Mouse (Mus musculus) cerebellum, adult 2 months (tissue): Measurements from ENCODE around the gene Hist1h2bc. TPM values are rescaled to one million over a fixed set of nuclear protein-coding genes. Genes with fewer than 3 reads are reported as not detected.
"Not testable (repeated sequence)": the region's sequence is repeated elsewhere in the genome, so short reads cannot be mapped to it uniquely, and the experiment has no call there.

Experiments
- DNase-seq, 2 experiments: peaks; one replicate each; pipeline ENCODE4 v3.0.0; 2021
- H3K27ac ChIP-seq: fragments of 200-500 bp; 2 replicates; pipeline ENCODE4 v1.5.1; 2012; ENCODE audit warnings: low read length, control low read depth, inconsistent platforms; ENCODE audit not compliant: insufficient read depth
- H3K27me3 ChIP-seq: fragments of 200-500 bp; 2 replicates; pipeline ENCODE4 v1.6.1; 2012; ENCODE audit warnings: inconsistent platforms, mild to moderate bottlenecking, low read length, moderate library complexity; ENCODE audit not compliant: control insufficient read depth, insufficient read depth
- H3K4me1 ChIP-seq: fragments of 200-500 bp; 2 replicates; pipeline ENCODE4 v1.6.1; 2011; ENCODE audit warnings: low read length; ENCODE audit not compliant: control insufficient read depth, insufficient read depth
- H3K4me3 ChIP-seq: fragments of 200-500 bp; replicated peaks from 2 replicates; pipeline ENCODE3; 2011; ENCODE audit warnings: mild to moderate bottlenecking, low read depth, low read length, control low read depth; ENCODE audit not compliant: insufficient read depth
- CTCF ChIP-seq: fragments of 200-500 bp; IDR thresholded peaks from 2 replicates; pipeline ENCODE4 v1.5.1; 2011; ENCODE audit warnings: low read depth, mild to moderate bottlenecking, control low read depth, low read length, moderate library complexity, borderline replicate concordance; ENCODE audit not compliant: insufficient read depth
- POLR2A ChIP-seq: fragments of 200-500 bp; IDR thresholded peaks from 2 replicates; pipeline ENCODE4 v1.6.1; 2011; ENCODE audit warnings: low read length, control low read depth, borderline replicate concordance; ENCODE audit not compliant: insufficient read depth
- WGBS: fragments of 180-500 bp; shearing (Covaris S2); methylation state at CpG from one replicate; pipeline ENCODE4 v1.1.7; 2018; 5-methylcytosine and 5-hydroxymethylcytosine counted together
- polyA plus RNA-seq: library from polyadenylated mRNA; depleted of rRNA; stranded (reverse); fragments of >200 nt; gene quantifications from 2 replicates; pipeline ENCODE4 v1.2.3, GENCODE M21; 2012; rRNA removed

Hist1h2bc gene
- polyA plus RNA-seq: 109 and 119 TPM in 2 replicates

- under 1% methylated on average over 24 of the region's 32 CpGs for WGBS
- DNase-seq: peak; percentile 83 to 94
- 0 out of 2 replicates have a peak within 1 kb of the TSS, but pooled peaks have one; percentile 19 for H3K27ac ChIP-seq
- TF ChIP-seq CTCF (no peak), POLR2A (no peak)
- peaks cover 5% of the 10 kb centered on the region; the same call in 1 of the 2 replicates for H3K4me1 ChIP-seq
- H3K4me3 ChIP-seq: peak within 1 kb of the TSS; percentile 54
- no peaks in the 10 kb centered on the region for H3K27me3 ChIP-seq
Measured at GRCm38 (mm10) chr13:23683755-23684281, at the start of gene Hist1h2bc, which contains the start of gene Hist1h2ac. TSS of gene Hist1h2bc (plus strand) at chr13:23684199. TSS of gene Hist1h2ac (minus strand) at chr13:23683948.

GRCm38 (mm10) chr13:23659636-23660366, 24.2 kb upstream of the Hist1h2bc start:
- H3K4me1 ChIP-seq: no peaks in the 10 kb centered on the region
- H3K27ac ChIP-seq: no peak overlapping the region
- TF ChIP-seq CTCF: no peak
- TF ChIP-seq POLR2A: no peak
- DNase-seq: no peak
- H3K27me3 ChIP-seq: no peaks in the 10 kb centered on the region; the same call in 1 of the 2 replicates
- H3K4me3 ChIP-seq: no peak overlapping the region
- WGBS: 69% methylated on average over 6 of the region's 6 CpGs

GRCm38 (mm10) chr13:23662536-23662935, 21.5 kb upstream of the Hist1h2bc start:
- H3K27ac ChIP-seq: no peak overlapping the region
- DNase-seq: no peak
- no peak overlapping the region for H3K4me3 ChIP-seq
- TF ChIP-seq CTCF (no peak), POLR2A (no peak)
- H3K27me3 ChIP-seq: no peaks in the 10 kb centered on the region; the same call in 1 of the 2 replicates
- no peaks in the 10 kb centered on the region for H3K4me1 ChIP-seq
- 53% methylated on average over 3 of the region's 3 CpGs for WGBS

GRCm38 (mm10) chr13:23681990-23682582, 1.9 kb upstream of the Hist1h2bc start:
- no peaks in the 10 kb centered on the region for H3K27me3 ChIP-seq
- 88% methylated on average over 6 of the region's 6 CpGs for WGBS
- TF ChIP-seq POLR2A (no peak), CTCF (no peak)
- DNase-seq: no peak
- H3K4me1 ChIP-seq: peaks cover 5% of the 10 kb centered on the region; the same call in 1 of the 2 replicates
- H3K27ac ChIP-seq: no peak overlapping the region
- H3K4me3 ChIP-seq: no peak overlapping the region

GRCm38 (mm10) chr13:23682623-23682946, 1.4 kb upstream of the Hist1h2bc start:
- Histone ChIP-seq H3K4me3 (no peak overlapping the region), H3K27ac (no peak overlapping the region), H3K4me1 (peaks cover 5% of the 10 kb centered on the region; the same call in 1 of the 2 replicates), H3K27me3 (no peaks in the 10 kb centered on the region)
- WGBS: 41% methylated on average over 1 of the region's 1 CpGs
- TF ChIP-seq CTCF (no peak), POLR2A (no peak)
- DNase-seq: no peak

GRCm38 (mm10) chr13:23682947-23683754, 848 bp upstream of the Hist1h2bc start:
- not testable (repeated sequence) for DNase-seq, H3K4me1 ChIP-seq, H3K27ac ChIP-seq, H3K27me3 ChIP-seq
- WGBS: 8% methylated on average over 16 of the region's 30 CpGs
- peak overlapping the region; percentile 54 for H3K4me3 ChIP-seq

GRCm38 (mm10) chr13:23684295-23684945, 421 bp downstream of the Hist1h2bc start:
- not testable (repeated sequence) for H3K27me3 ChIP-seq, H3K4me1 ChIP-seq
- Histone ChIP-seq H3K4me3 (peak overlapping the region; percentile 44), H3K27ac (0 out of 2 replicates have a peak overlapping the region, but pooled peaks have one; percentile 19)
- DNase-seq: peak; percentile 31 to 34
- WGBS: 1% methylated on average over 20 of the region's 37 CpGs
